In genomic region chr3:153984428-153985340, GRCm38 (mm10) we compare ENCODE assay signal across 8 mouse cellular contexts. TPM values are rescaled to one million over a fixed set of nuclear protein-coding genes. Genes with fewer than 3 reads are reported as not detected.
A peak's percentile ranks its signal among the peaks of the same experiment; 100 is the strongest.
DNase-seq lines count a peak whose midpoint lies in the region; ATAC-seq and TF ChIP-seq lines count a peak whose summit lies in the region.

No protein-coding gene starts in this region.

- no peak overlapping the region for H3K27ac ChIP-seq in layer of hippocampus, adult 2 months
- H3K27ac ChIP-seq in intestine, embryonic 16.5 days (ENCODE audit: low read length): no peak overlapping the region
- H3K27ac ChIP-seq in liver, embryonic 16.5 days (ENCODE audit: low read length): no peak overlapping the region

- TF ChIP-seq CTCF in layer of hippocampus, adult 2 months (conservative IDR thresholded peaks at IDR 0.05): peak; percentile 79
- TF ChIP-seq CTCF in G1E (IDR thresholded peaks at IDR 0.05; ENCODE audit: low read depth, low read length): no peak

- H3K27me3 ChIP-seq in G1E (ENCODE audit: insufficient read depth, low read length): peaks cover 3% of the 10 kb centered on the region; the same call in 1 of the 2 replicates
- H3K27me3 ChIP-seq in intestine, embryonic 16.5 days (replicated peaks; ENCODE audit: control insufficient read depth, insufficient read depth, low read length): no peaks in the 10 kb centered on the region
- H3K27me3 ChIP-seq in liver, embryonic 16.5 days (ENCODE audit: control insufficient read depth, insufficient read depth, low read depth, low read length): no peaks in the 10 kb centered on the region
- no peaks in the 10 kb centered on the region for H3K27me3 ChIP-seq in splenic B cell, adult 2 months (ENCODE audit: control insufficient read depth, insufficient read depth, low read length, poor library complexity, severe bottlenecking)

- no peak overlapping the region for H3K4me3 ChIP-seq in layer of hippocampus, adult 2 months
- no peak overlapping the region for H3K4me3 ChIP-seq in G1E (ENCODE audit: low read depth, low read length)
- H3K4me3 ChIP-seq in intestine, embryonic 16.5 days (ENCODE audit: low read length): no peak overlapping the region
- H3K4me3 ChIP-seq in liver, embryonic 16.5 days (ENCODE audit: low read depth, low read length): no peak overlapping the region

- H3K4me1 ChIP-seq in G1E (ENCODE audit: insufficient read depth, low read depth, low read length): no peaks in the 10 kb centered on the region
- H3K4me1 ChIP-seq in intestine, embryonic 16.5 days (ENCODE audit: control insufficient read depth, insufficient read depth, low read length): no peaks in the 10 kb centered on the region
- H3K4me1 ChIP-seq in liver, embryonic 16.5 days (ENCODE audit: control insufficient read depth, low read depth, low read length): no peaks in the 10 kb centered on the region

- 45% methylated on average over 10 of the region's 10 CpGs for WGBS in intestine, embryonic 16.5 days
- WGBS in liver, embryonic 16.5 days (ENCODE audit: insufficient replicate concordance): 39% methylated on average over 10 of the region's 10 CpGs

- no peak overlapping the region for H3K9ac ChIP-seq in intestine, embryonic 16.5 days (ENCODE audit: low read depth, low read length)
- no peak overlapping the region for H3K9ac ChIP-seq in liver, embryonic 16.5 days (ENCODE audit: low read depth, low read length)

- peak in 1 of 2 experiments; percentile 39 for DNase-seq in layer of hippocampus, adult 2 months (ENCODE audit: low spot score in 2 of 2)
- DNase-seq in layer of hippocampus, postnatal 14 days (ENCODE audit: low spot score in 2 of 2): no peak
- no peak for DNase-seq in G1E (ENCODE audit: low spot score)
- DNase-seq in embryo, embryonic 10 days (ENCODE audit: low spot score): peak; percentile 61
- DNase-seq in splenic B cell, adult 2 months (ENCODE audit: low read depth, low spot score): peak; percentile 35
- no peak for DNase-seq in urinary bladder, postnatal 10 days (ENCODE audit: low spot score)

- peak; percentile 54 for ATAC-seq in G1E (ENCODE audit: extremely low read depth, insufficient number of reproducible peaks, low FRiP score, poor library complexity, severe bottlenecking)
- peak; percentile 63 for ATAC-seq in intestine, embryonic 16.5 days
- ATAC-seq in liver, embryonic 16.5 days (ENCODE audit: low read depth): peak; percentile 47; the same call in 1 of the 2 replicates

- H3K4me2 ChIP-seq in intestine, embryonic 16.5 days (ENCODE audit: low read depth, low read length): no peak overlapping the region
- no peak overlapping the region for H3K4me2 ChIP-seq in liver, embryonic 16.5 days (ENCODE audit: low read depth, low read length)

- H3K9me3 ChIP-seq in G1E (replicated peaks): no peaks in the 10 kb centered on the region
- no peaks in the 10 kb centered on the region for H3K9me3 ChIP-seq in intestine, embryonic 16.5 days (ENCODE audit: control insufficient read depth, low read length)
- no peaks in the 10 kb centered on the region for H3K9me3 ChIP-seq in liver, embryonic 16.5 days (replicated peaks; ENCODE audit: control insufficient read depth, low read length)

- no peaks in the 10 kb centered on the region for H3K36me3 ChIP-seq in G1E (replicated peaks)
- H3K36me3 ChIP-seq in intestine, embryonic 16.5 days (ENCODE audit: control insufficient read depth, insufficient read depth, low read length): no peaks in the 10 kb centered on the region
- H3K36me3 ChIP-seq in liver, embryonic 16.5 days (ENCODE audit: control insufficient read depth, insufficient read depth): no peaks in the 10 kb centered on the region
- H3K36me3 ChIP-seq in splenic B cell, adult 2 months (ENCODE audit: control insufficient read depth, insufficient read depth, low read length, poor library complexity, severe bottlenecking): no peaks in the 10 kb centered on the region

RNA-seq across cellular contexts. Expression of gene Slc44a5, which starts 11.4 kb away (rescaled TPM):
- total RNA-seq in layer of hippocampus, adult 2 months (2021): 10 to 100 TPM; 52.6 to 57.5 TPM
- total RNA-seq in layer of hippocampus, postnatal 14 days (2021): 10 to 100 TPM; 43.2 to 44.9 TPM
- not detected in 2 replicates for total RNA-seq in G1E (2014; fragmentation: Nextera tagmentation)
- 0.16 and 0.23 TPM in 2 replicates for total RNA-seq in G1E (2017)
- not detected in 2 replicates for polyA plus RNA-seq in G1E (2012)
- 0.56 and 0.59 TPM in 2 replicates for polyA plus RNA-seq in intestine, embryonic 16.5 days (2015; fragmentation: Nextera tagmentation; extraction: Ambion mirVana)
- polyA plus RNA-seq in liver, embryonic 16.5 days (2015; fragmentation: Nextera tagmentation; extraction: Ambion mirVana): 0.18 and 0.22 TPM in 2 replicates

RNA-seq across cellular contexts. Expression of gene Acadm, which starts 40.3 kb away (rescaled TPM):
- total RNA-seq in layer of hippocampus, adult 2 months (2021): 10 to 100 TPM; 41.5 to 53.9 TPM
- 10 to 100 TPM; 43.1 to 46.5 TPM for total RNA-seq in layer of hippocampus, postnatal 14 days (2021)
- 89.2 and 89.9 TPM in 2 replicates for total RNA-seq in G1E (2014; fragmentation: Nextera tagmentation)
- total RNA-seq in G1E (2017): 212 and 260 TPM in 2 replicates
- 6.4 and 8.3 TPM in 2 replicates for polyA plus RNA-seq in G1E (2012)
- 146 and 152 TPM in 2 replicates for polyA plus RNA-seq in intestine, embryonic 16.5 days (2015; fragmentation: Nextera tagmentation; extraction: Ambion mirVana)
- 133 and 157 TPM in 2 replicates for polyA plus RNA-seq in liver, embryonic 16.5 days (2015; fragmentation: Nextera tagmentation; extraction: Ambion mirVana)

Comparison
In these comparisons a context has a peak if more than half of its experiments do, and no peak if none do; other contexts are left out.
1. DNase-seq: peak in embryo, embryonic 10 days (single experiment) and splenic B cell, adult 2 months (single experiment); none in layer of hippocampus, postnatal 14 days (0 of 2), G1E (single experiment) and urinary bladder, postnatal 10 days (single experiment).
2. RNA of gene Slc44a5, which starts 11.4 kb away (total RNA-seq): 52.6 to 57.5 TPM in layer of hippocampus, adult 2 months and 43.2 to 44.9 TPM in layer of hippocampus, postnatal 14 days; 0.16 to 0.23 TPM in G1E; every median in the first group is over 10 times any median in the second.
3. Peak in every context shown above with its lines, with median percentiles within 50 percentile points of each other: ATAC-seq.